Mouse (Mus musculus) liver, embryonic 15.5 days (tissue): ENCODE data around the gene Gm20479. TPM values are rescaled to one million over a fixed set of nuclear protein-coding genes. Genes with fewer than 3 reads are reported as not detected.
A peak's percentile ranks its signal among the peaks of the same experiment; 100 is the strongest.

Source experiments
- ATAC-seq: fragments of 200-750 bp; cut with Nextera tagmentation; 2 replicates; pipeline ENCODE4 v1.8.0; 2017; ENCODE audit warnings: moderate number of reproducible peaks, mild to moderate bottlenecking, moderate library complexity; ENCODE audit not compliant: insufficient read depth
- H3K27ac ChIP-seq: fragments of 300-500 bp; sonication (generic); replicated peaks from 2 replicates; pipeline ENCODE4 v1.5.1; 2015; ENCODE audit warnings: mild to moderate bottlenecking, inconsistent platforms
- H3K27me3 ChIP-seq: fragments of 300-500 bp; sonication (generic); 2 replicates; pipeline ENCODE4 v1.6.1; 2015; ENCODE audit warnings: mild to moderate bottlenecking, inconsistent platforms
- H3K36me3 ChIP-seq: fragments of 300-500 bp; sonication (generic); replicated peaks from 2 replicates; pipeline ENCODE4 v1.6.1; 2015; ENCODE audit warnings: moderate library complexity, mild to moderate bottlenecking, inconsistent platforms
- H3K4me1 ChIP-seq: fragments of 300-500 bp; sonication (generic); replicated peaks from 2 replicates; pipeline ENCODE4 v1.6.1; 2015; ENCODE audit warnings: inconsistent platforms
- H3K4me2 ChIP-seq: fragments of 300-500 bp; sonication (generic); 2 replicates; pipeline ENCODE4 v1.6.1; 2015; ENCODE audit warnings: moderate library complexity, mild to moderate bottlenecking, inconsistent platforms
- H3K4me3 ChIP-seq: fragments of 300-500 bp; sonication (generic); replicated peaks from 2 replicates; pipeline ENCODE4 v1.5.1; 2015; ENCODE audit warnings: mild to moderate bottlenecking, inconsistent platforms
- H3K9ac ChIP-seq: fragments of 300-500 bp; sonication (generic); 2 replicates; pipeline ENCODE4 v1.6.1; 2015; ENCODE audit warnings: moderate library complexity, mild to moderate bottlenecking, inconsistent platforms
- H3K9me3 ChIP-seq: fragments of 300-500 bp; sonication (generic); replicated peaks from 2 replicates; pipeline ENCODE4 v1.6.1; 2016; ENCODE audit warnings: inconsistent platforms
- WGBS: fragments of 180-500 bp; shearing (Covaris S2); methylation state at CpG from one replicate; pipeline ENCODE4 v1.1.7; 2015; ENCODE audit warnings: mixed read lengths; ENCODE audit not compliant: insufficient replicate concordance; 5-methylcytosine and 5-hydroxymethylcytosine counted together
- polyA plus RNA-seq: library from polyadenylated mRNA; unstranded; fragments of >200 nt; fragmentation: Nextera tagmentation; extraction: Ambion mirVana; gene quantifications from 2 replicates; pipeline ENCODE4 v1.2.1, GENCODE M21; 2015

Gm20479 gene
- polyA plus RNA-seq, 1 experiment from 2014 or later, result 0.28 TPM

DNA sequence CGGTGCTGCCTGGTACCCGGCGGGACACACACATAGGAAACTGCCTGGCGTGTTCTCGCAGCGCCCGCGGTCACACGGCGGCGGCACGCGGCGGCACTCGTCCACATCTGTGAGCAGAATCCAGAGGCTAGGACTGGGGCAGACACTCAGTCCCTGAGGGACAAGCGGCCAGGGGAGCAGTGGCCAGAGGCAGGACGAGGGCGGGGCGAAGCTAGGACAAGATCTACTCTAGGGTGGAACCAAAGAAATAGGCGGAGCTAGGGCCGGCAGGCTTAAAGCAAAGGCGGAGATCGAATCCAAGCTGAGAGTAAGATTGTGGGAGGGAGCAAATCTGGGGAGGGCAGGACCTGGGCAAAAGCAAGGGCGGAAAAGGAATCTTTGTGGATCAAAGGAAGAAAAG, 31.5 kb downstream of the Gm20479 start:
- Histone ChIP-seq H3K36me3 (no peaks in the 10 kb centered on the region), H3K9me3 (no peaks in the 10 kb centered on the region), H3K27me3 (peaks cover 95% of the 10 kb centered on the region), H3K4me2 (peak overlapping the region; percentile 29), H3K4me3 (peak overlapping the region; percentile 9; the same call in 1 of the 2 replicates), H3K27ac (no peak overlapping the region), H3K9ac (no peak overlapping the region), H3K4me1 (peaks cover 21% of the 10 kb centered on the region)
- no peak for ATAC-seq
- 2% methylated on average over 24 of the region's 24 CpGs for WGBS

DNA sequence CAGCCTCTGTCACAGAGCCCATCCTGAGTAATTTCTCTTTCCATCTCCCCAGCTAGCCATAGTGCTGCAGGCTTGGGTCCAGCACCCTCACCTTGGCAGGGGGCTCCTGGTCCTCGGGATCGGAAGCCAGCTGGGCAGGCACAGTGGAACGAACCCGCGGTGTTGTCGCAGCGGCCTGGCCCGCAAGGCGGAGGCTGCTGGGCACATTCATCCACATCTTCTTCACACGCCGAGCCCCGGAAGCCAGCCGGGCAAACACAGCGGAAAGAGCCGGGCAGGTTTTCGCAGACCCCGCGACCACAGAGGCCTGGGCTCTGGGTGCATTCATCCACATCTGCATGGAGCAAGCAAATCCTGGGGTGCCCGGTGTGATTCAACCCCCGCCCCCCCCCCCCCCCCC, 32.3 kb downstream of the Gm20479 start:
- H3K27ac ChIP-seq, result no peak overlapping the region
- no peaks in the 10 kb centered on the region for H3K9me3 ChIP-seq
- no peaks in the 10 kb centered on the region for H3K36me3 ChIP-seq
- H3K4me1 ChIP-seq, result peaks cover 13% of the 10 kb centered on the region
- WGBS, result 38% methylated on average over 19 of the region's 20 CpGs
- no peak for ATAC-seq
- no peak overlapping the region for H3K4me3 ChIP-seq
- H3K27me3 ChIP-seq, result peaks cover 87% of the 10 kb centered on the region
- no peak overlapping the region for H3K4me2 ChIP-seq
- no peak overlapping the region for H3K9ac ChIP-seq

DNA sequence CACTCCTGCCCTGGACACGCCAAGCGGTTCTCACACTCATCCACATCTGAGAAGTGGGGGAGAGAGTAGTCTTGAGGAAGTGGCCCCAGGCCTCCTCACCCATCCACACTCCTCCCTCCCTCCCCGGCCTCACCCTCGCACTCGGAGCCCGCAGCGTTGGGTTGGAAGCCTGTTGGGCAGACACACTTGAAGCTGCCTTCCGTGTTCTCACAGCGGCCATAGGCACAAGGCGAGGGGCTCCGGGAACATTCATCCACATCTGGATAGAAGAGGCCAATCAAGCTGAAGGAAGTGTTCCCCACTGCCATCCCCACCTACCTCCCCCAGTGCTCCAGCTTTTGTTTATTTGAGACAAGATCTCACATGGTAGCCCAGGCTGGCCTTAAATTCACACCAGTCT, 33.1 kb downstream of the Gm20479 start:
- Histone ChIP-seq H3K9ac (no peak overlapping the region), H3K4me2 (no peak overlapping the region), H3K36me3 (no peaks in the 10 kb centered on the region), H3K4me1 (peaks cover 6% of the 10 kb centered on the region), H3K27me3 (peaks cover 83% of the 10 kb centered on the region), H3K9me3 (no peaks in the 10 kb centered on the region), H3K4me3 (no peak overlapping the region), H3K27ac (no peak overlapping the region)
- WGBS, result 86% methylated on average over 11 of the region's 11 CpGs
- no peak for ATAC-seq

DNA sequence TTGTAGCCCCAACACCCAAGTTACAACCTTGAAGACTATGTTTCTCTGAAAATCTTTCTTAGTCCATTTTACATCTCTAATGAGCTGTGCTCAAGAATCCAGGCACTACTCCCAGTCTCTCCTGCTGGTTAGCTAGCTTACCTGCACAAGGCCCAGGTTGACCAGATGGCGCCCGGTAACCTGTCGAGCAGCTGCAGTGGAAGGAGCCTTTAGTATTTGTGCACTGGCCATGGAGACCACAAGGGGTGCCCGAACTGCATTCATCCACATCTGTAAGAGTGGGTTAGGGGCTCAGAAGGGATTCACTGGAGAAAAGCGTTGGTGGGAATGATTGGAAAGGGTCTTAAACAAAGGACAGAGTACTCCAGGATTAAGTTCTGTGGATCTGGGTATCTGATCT, 34.2 kb downstream of the Gm20479 start:
- 69% methylated on average over 5 of the region's 5 CpGs for WGBS
- peaks cover 72% of the 10 kb centered on the region for H3K27me3 ChIP-seq
- ATAC-seq, result no peak

DNA sequence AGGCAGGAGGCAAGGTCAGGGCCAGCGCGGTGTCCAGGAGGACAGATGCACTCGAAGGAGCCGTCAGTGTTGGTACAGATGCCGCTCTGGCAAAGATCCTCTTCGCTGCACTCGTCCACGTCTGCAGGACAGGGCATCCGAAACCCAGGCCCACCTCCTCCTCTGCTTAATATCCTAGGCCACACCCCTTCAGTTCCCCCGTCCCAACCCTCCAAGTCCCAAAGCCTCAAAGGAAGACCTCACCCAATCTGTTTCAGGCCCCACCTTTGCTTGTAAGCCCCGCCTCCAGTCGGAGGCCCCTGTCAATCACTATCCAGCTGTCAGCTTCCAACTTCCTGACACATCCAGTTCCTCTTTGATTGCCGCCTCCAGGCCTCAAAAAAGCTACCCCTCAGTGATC, 34.9 kb downstream of the Gm20479 start:
- Histone ChIP-seq H3K27ac (no peak overlapping the region), H3K4me2 (no peak overlapping the region), H3K27me3 (peaks cover 65% of the 10 kb centered on the region), H3K36me3 (no peaks in the 10 kb centered on the region), H3K9me3 (no peaks in the 10 kb centered on the region), H3K4me3 (no peak overlapping the region), H3K4me1 (no peaks in the 10 kb centered on the region), H3K9ac (no peak overlapping the region)
- no peak for ATAC-seq
- 16% methylated on average over 13 of the region's 13 CpGs for WGBS

More for the DNA sequence above, 34.2 kb downstream of the Gm20479 start:
- H3K36me3 ChIP-seq, result no peaks in the 10 kb centered on the region
- no peak overlapping the region for H3K9ac ChIP-seq
- no peaks in the 10 kb centered on the region for H3K9me3 ChIP-seq
- H3K4me3 ChIP-seq, result no peak overlapping the region
- no peak overlapping the region for H3K4me2 ChIP-seq
- H3K4me1 ChIP-seq, result no peaks in the 10 kb centered on the region
- H3K27ac ChIP-seq, result no peak overlapping the region

DNA sequence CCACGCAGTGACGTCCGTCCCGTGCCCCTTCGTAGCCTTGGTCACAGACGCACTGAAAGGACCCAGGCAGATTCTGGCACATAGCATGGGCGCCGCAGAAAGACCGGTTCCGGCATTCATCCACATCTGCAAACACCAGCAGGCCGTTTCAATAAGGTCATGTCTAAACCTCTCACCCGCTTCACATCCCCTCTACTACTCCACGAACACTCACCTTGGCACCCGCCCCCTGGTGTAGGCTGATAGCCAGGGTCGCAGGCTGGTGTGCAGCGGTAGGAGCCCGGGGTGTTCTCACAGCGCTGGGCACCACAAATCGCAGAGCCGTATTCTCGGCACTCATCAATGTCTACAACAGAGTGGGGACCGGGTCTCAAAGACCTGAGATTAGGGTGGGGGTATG, 37.8 kb downstream of the Gm20479 start:
- Histone ChIP-seq H3K27ac (no peak overlapping the region), H3K4me1 (no peaks in the 10 kb centered on the region), H3K27me3 (peaks cover 36% of the 10 kb centered on the region), H3K4me3 (no peak overlapping the region), H3K9ac (no peak overlapping the region), H3K4me2 (no peak overlapping the region), H3K36me3 (no peaks in the 10 kb centered on the region), H3K9me3 (0 out of 2 replicates have a peak, but pooled peaks cover under 1% of the 10 kb centered on the region)
- no peak for ATAC-seq
- 78% methylated on average over 22 of the region's 22 CpGs for WGBS

DNA sequence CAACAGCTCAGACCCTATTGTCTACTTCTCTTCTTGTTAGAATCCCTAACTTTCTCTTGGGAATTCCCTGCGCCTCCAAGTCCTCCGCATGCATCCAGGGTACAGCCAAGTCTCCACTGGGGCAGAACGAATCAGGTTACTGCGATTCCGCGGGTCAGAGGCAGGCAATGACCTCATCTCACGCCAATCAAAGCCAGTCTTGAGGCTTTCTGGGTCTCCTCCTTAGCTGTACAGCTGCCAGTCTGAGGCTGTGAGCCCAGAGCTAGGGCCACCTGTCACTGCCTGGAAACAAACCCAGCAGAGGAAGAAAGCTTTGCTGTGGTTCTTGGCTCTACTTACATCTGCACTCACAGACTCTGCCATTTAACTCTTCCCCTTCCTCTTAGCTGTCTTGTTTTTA, 41.3 kb downstream of the Gm20479 start:
- 59% methylated on average over 7 of the region's 7 CpGs for WGBS
- Histone ChIP-seq H3K4me1 (no peaks in the 10 kb centered on the region), H3K4me2 (no peak overlapping the region), H3K27ac (no peak overlapping the region), H3K27me3 (peaks cover 15% of the 10 kb centered on the region), H3K36me3 (no peaks in the 10 kb centered on the region), H3K9ac (no peak overlapping the region), H3K4me3 (no peak overlapping the region), H3K9me3 (0 out of 2 replicates have a peak, but pooled peaks cover 3% of the 10 kb centered on the region)
- ATAC-seq, result no peak

DNA sequence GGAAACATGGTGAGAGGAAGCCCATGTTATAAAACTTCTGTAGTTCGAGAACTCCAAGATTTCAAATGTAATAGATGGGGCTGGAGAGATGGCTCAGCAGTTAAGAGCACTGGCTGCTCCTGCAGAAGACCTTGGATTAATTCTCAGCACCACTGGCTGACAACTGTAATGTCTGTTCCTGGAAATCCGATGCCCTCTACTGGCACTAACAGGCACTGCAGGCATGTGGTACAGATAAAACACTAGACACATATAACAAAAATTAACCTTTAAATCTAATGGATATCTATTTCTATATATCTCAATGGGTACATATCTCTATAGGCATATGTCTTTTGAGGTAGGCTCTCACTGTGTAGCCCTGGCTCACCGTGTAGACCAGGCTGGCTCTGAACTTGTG, 42.8 kb downstream of the Gm20479 start:
- 70% methylated on average over 3 of the region's 3 CpGs for WGBS
- Histone ChIP-seq H3K4me1 (peaks cover 6% of the 10 kb centered on the region), H3K9ac (no peak overlapping the region), H3K4me3 (no peak overlapping the region), H3K9me3 (0 out of 2 replicates have a peak, but pooled peaks cover 3% of the 10 kb centered on the region), H3K27ac (no peak overlapping the region), H3K4me2 (no peak overlapping the region), H3K27me3 (peaks cover 24% of the 10 kb centered on the region), H3K36me3 (no peaks in the 10 kb centered on the region)
- ATAC-seq, result no peak

DNA sequence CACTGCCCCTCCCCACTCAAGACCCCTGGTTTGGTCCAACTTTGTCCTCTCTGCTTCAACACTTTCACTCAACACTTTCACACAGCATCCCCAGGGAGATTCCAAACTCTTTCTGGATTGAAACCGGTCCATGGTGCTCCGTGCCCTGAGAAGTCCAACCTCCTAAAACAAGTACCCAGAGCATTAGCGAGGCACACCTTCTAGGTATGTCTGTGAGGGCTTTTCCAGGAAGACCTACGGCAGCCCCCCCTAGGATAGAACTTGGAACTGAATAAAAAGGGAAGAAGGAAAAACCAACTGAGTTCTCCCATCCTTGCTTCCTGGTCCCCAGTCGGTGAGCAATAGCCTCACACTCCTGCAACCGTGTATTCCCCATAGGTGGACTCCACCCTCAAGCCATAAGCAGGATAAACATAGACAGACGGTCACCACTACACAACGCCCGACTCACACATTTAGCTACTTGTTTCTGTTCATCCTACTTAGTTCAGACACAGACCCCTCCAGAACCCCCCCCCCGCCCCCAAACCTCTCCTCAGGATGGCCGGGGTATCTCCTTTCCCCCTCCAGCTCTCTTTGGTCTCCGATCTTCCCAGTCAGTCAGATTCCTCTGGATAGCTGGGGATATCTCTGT, 45.5 kb downstream of the Gm20479 start:
- Histone ChIP-seq H3K27ac (no peak overlapping the region), H3K4me3 (no peak overlapping the region), H3K4me1 (peaks cover 13% of the 10 kb centered on the region), H3K27me3 (peaks cover 41% of the 10 kb centered on the region), H3K4me2 (no peak overlapping the region), H3K9me3 (0 out of 2 replicates have a peak, but pooled peaks cover 3% of the 10 kb centered on the region), H3K9ac (no peak overlapping the region), H3K36me3 (no peaks in the 10 kb centered on the region)
- ATAC-seq, result no peak
- WGBS, result 65% methylated on average over 12 of the region's 12 CpGs

DNA sequence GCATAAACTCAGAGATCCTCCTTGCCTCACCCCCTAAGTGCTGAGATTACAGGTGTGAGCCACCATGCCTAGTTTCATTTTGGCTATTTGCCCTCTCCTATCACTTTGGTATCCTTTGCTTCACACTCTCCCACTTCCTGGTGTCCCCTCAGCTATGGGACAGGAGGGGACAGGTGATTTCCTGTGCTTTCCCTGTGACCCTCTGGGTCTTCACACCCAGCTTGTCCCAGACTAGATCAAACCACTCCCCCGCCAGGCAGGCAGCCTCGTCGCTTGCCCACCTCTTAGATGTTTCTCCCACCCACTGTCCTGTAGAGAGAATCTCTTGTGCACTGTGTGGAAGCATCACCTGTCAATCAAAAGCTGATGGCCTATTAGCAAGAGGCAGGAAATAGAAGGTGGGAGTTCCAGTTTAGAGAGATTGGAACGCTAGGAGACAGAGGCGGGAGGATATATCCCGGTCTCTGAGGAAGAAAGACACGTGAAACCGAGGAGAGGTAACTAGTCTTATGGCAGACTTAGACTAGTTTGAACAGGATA, 46.2 kb downstream of the Gm20479 start:
- H3K27ac ChIP-seq, result no peak overlapping the region
- H3K36me3 ChIP-seq, result no peaks in the 10 kb centered on the region
- WGBS, result 35% methylated on average over 8 of the region's 8 CpGs
- H3K27me3 ChIP-seq, result peaks cover 41% of the 10 kb centered on the region
- H3K4me1 ChIP-seq, result peaks cover 13% of the 10 kb centered on the region
- H3K9ac ChIP-seq, result no peak overlapping the region
- no peak overlapping the region for H3K4me3 ChIP-seq
- ATAC-seq, result no peak
- H3K9me3 ChIP-seq, result 0 out of 2 replicates have a peak, but pooled peaks cover 3% of the 10 kb centered on the region
- H3K4me2 ChIP-seq, result no peak overlapping the region

DNA sequence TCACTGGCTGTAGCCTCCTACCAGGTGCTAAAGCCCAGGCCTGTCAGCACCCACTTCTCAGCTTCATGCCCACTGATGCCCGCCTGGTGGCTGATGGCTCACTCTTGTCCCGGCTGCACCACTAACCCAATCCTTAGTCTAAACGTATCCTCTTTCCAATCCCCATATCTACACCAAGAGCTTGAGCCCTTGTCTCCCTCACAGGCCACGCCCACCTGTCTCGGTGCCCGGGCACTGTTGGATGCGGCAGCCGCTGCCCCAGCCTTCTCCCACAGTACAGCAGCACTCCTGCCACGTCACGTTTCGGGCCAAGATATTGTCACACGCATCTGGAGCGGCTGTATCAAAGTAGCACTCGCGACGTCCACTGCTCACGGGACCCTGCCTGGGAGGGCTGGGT, 46.9 kb downstream of the Gm20479 start:
- no peak overlapping the region for H3K9ac ChIP-seq
- peak overlapping the region; percentile 15; the same call in 1 of the 2 replicates for H3K4me2 ChIP-seq
- no peak overlapping the region for H3K27ac ChIP-seq
- H3K4me1 ChIP-seq, result peaks cover 13% of the 10 kb centered on the region
- H3K4me3 ChIP-seq, result 0 out of 2 replicates have a peak overlapping the region, but pooled peaks have one; percentile 4
- WGBS, result 5% methylated on average over 17 of the region's 17 CpGs
- H3K9me3 ChIP-seq, result 0 out of 2 replicates have a peak, but pooled peaks cover 3% of the 10 kb centered on the region
- no peak for ATAC-seq
- H3K36me3 ChIP-seq, result no peaks in the 10 kb centered on the region
- H3K27me3 ChIP-seq, result peaks cover 41% of the 10 kb centered on the region
